Mouse (Mus musculus): Measurements from ENCODE around the gene Ift88.
"Not testable (repeated sequence)": the region's sequence is repeated elsewhere in the genome, so short reads cannot be mapped to it uniquely, and the experiment has no call there.

The Ift88 gene

DNA sequence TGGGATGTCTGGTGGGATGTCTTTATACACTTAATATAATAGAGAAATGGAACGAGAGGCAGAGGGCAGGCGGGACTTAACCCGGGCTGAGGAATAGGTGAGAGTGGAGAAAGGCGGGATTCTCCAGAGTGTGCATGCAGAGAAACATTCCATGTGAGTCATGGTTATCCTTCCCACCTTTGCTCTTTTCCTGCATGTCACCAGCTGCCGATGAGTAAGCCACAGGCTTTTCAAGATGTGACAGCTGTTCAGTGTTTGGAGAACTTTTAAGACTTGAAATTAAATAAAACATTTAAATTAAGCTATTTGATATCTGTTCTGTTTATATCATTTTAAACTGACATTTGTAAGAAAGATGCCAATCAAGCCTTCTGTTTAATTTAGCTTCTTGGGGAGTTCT lies 36.0 kb downstream of the Ift88 start:
- DNase-seq, result no peak

DNA sequence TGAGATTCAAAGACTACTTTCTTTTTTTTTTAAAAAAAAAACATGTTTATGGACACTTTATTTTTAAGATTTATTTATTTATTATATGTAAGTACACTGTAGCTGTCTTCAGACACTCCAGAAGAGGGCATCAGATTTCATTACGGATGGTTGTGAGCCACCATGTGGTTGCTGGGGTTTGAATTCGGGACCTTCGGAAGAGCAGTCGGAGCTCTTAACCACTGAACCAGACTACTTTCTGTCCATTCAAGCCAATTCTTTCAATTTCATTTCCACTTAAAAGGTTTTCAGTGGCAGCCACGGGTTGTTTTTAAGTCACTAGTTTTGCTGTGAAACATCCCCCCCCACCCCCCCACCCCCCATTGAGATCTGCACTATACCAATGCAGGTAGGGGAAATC lies 36.5 kb downstream of the Ift88 start:
- not testable (repeated sequence) for DNase-seq

DNA sequence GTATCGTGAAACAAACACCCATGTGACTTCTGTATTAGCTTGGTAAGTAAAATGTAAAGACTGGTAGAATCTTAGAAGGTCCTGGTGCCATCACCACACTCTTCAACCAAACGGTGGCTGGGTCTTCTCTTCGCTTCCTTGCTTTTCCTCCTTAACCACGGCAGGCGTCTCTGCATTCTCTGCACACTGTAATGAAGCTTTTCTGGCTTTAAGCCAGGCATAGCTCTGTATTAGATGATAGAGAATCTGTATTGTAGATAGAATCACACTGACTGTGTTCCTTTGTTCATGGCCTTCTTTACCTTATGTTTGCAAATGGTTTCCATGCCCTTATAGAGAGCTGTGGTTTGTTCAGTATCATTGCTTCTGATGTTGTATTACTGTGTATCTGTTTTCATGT lies 39.0 kb downstream of the Ift88 start:
- no peak for DNase-seq

DNA sequence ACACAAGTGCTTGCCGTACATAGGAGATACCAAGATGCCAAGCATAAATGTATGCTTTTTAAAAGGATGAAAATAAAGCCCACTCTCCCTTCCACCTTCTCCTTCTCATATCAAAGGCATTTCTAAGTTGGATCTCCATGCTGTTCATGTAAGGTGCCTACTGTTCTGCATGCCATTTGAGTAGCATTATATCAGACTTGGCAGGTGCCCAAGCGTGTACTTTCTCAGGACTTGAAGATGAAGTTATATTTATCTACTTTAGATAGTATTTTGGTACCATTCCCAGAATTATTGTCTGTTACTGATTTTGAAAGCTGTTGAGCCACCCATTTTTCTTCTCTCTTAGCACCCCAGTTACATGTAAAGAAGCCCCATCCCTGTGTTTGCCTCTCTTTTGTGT lies 51.2 kb downstream of the Ift88 start:
- DNase-seq, result no peak

DNA sequence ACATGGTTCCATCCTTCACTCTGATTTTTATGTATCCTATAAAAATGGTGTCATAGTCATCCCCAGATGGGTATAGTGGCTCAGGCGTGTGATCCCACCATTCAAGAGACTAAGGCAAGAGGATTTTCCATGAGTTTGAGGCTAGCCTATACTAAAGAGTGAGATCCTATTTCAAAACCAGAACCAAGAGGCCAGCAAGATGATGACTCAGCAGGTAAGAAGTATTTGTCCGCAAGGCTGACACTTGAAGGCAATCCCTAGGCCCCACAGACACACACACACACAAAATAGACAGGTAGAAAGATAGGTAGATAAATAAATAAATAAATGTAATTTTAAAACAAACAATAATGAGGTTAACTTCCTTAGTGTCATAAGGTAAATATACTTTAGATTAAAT lies 58.4 kb downstream of the Ift88 start:
- no peak for DNase-seq

DNA sequence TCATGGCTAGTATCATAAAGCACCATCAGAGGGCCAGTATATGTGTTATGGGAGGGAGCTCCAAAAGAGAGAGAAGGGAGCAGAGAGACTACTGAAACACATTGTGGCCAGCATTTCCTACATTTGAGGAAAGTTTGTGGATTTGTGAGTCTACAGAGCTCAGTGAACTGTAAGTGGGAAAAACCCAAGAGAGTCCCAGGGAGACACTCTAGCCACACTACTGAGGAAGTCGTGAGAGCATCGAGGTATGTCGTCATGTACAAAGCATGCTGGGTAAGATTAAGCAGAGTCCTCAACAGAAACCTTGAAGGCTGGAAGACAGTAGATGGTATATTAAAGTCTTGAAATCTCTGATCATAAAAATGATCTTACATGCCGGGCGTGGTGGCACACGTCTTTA lies 60.3 kb downstream of the Ift88 start:
- DNase-seq, result no peak

DNA sequence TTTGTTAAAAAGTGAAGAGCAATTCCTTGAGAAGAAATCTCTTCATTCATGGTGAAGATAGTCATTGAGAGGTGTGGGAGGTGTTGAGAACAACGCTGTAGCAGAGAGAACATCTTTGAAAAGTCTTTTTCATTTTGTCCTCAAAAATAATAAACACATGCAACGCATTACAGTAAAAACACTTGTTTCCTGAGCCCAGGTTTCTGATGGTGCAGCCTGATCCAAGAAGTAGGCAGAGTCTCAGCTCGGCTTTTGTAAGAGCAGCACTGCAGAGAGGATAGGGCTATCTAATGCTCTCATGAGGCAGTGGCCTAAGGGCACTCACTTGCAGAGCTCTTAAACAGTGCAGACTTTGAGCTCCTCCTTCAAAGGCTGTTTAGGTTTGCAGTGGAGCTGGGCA lies 65.8 kb downstream of the Ift88 start:
- DNase-seq, result no peak

DNA sequence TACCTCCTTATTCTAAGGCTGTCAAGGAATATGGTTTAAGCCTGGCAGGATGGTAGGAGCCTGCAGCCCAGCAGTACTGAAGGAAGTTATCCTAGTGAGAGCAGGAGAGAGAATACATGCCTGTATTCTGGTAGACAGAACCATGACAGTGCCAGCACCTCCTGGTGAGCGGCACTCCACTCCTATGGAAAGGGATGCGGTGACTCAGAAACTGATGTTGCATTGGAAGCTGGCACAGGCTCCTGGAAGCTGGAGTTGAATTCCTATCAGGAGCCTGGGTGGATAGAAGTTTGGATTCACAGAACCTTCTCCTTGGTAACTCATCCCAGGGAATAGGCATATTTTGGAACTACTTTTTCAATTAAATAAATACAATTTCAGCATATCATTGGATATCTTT lies 70.0 kb downstream of the Ift88 start:
- no peak for DNase-seq

DNA sequence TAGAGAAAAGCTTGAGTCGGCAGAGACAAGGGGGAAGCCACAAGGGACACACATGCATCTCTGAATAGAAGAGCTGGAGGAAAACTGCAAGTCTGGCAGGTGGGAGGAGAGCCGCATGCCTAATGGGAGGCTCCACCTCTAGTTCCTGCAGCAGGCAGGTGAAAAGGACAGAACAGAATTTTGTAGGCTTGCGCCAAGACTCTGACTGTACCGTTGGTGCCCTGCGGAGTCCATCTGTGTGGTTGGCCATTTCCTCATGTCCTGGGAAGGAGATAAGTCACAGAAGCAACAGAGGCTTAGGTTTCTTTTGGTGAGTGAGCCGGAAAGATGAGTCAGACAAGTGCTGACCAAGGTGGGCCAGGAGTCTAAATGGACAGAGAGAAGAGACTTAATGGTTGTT lies 79.9 kb downstream of the Ift88 start:
- DNase-seq, result no peak

DNA sequence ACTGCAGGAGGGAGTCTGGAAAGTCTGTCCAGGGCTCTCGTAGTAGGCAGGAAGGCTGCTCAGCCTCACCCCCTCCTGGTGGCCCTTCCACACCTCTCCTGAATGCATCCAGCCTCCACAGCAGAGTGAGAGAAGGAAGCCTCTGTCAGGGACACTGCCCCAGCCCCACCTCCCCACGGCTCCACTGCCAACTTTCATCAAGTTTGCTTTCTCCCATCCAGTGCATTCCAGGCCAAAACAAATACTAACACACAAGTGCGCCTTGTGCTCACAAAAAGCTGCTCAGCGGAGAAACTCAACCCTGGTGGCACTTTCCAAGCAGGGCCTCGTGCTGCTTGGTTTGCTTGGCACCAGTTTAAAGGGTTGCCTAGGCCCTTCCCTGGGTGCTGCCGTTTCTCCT lies 85.7 kb downstream of the Ift88 start:
- no peak for DNase-seq

DNA sequence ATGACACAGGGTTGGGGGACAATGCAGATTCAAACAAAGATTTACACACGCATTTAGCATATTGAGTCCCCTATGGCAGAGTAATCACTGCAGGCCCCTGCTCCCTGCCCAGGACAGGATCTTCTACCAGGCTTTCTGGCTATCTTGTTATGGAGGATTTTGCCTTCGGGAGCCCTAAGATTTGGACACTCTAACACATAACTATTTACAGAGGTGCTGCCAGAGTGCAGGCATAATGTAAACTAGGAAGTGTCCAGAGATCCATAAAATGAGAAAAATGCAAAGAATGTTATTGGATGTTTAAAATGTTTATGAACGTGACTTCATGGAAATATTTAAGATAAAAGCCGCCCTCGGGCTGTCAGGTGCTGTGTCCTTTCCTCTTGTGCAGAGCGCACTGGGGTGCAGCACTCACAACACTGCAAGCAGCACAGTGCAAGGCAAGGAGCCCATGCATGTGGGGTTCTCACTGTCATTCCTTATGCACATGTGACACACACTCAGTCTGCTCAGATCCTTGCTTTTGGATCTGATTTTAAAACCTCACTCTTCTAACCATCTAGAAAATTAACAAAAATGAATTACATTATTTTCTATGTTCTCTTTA lies 91.4 kb downstream of the Ift88 start:
- DNase-seq, result no peak

DNA sequence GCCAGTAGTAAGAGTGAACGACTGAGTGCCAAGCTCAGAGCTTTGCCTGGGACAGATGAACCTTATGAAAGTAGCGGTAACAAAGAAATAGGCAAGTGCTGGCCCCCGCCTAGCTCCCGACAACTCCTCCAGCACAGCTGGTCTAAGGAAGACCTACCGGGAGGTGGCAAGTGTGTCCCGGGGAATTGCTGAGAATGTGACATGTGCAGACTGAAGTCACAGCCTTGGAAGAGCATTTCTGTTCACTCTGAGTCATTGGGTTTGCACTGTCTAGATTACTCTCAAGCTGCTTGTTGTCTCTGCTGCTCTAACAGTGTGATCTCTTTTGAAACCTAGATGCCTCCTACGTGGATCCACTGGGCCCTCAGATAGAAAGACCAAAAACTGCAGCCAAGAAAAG lies 93.1 kb downstream of the Ift88 start:
- DNase-seq, result no peak

DNA sequence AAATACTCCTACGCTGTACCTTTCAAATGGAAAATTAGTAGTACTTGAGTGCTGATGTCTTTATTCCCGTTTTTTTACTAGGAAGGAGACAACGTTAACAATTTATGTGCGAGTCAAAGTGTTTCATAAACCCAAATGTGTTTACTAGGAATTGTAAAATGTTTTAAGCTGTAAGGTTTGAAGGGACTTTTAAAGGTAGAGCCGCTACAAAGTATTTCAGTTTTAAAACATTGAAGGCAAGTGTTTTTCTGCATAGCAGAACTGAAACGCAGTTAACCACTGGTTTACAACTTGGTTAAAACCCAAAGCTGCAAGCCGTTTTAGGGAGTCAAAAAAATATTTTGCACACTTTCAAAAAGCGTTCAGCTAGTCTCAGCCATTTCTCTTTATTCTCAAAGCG lies 99.9 kb downstream of the Ift88 start:
- no peak for DNase-seq

DNA sequence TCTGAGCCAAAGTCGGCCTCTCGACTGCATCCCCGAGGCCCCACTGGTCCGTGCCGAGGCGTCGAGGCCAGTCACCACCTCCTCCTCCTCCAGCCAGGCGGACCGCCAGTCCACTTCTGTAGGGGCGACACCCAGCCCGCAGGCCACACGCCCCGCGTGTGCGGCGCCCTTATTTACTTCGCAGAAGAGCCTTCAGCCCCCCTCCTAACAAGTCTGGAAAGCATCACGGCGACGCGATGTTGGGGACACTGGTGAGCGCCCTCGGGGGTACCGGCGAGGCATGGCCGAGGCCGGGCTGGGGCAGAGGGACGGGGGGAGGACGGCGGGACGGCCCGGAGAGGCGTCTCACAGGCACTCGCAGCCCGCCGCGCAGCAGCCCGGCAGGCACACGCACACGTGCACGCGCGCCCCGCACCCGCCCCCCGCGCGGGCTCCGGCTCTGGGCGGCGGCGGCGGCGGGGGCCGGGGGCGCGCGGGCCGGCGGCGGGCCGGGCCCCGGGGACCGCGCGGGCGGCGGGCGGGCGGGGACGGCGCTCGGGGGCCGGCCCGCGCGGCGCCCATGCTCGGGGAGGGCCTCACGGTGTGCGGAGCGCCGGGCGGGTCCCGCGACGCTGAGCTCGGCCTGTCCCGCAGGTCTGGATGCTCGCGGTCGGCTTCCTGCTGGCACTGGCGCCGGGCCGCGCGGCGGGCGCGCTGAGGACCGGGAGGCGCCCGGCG lies 101.0 kb downstream of the Ift88 start, which contains the start of gene Il17d:
Gene Il17d (plus strand): TSS at position 107 of the 717 bp plus-strand sequence.
- peak; percentile 26 for DNase-seq

DNA sequence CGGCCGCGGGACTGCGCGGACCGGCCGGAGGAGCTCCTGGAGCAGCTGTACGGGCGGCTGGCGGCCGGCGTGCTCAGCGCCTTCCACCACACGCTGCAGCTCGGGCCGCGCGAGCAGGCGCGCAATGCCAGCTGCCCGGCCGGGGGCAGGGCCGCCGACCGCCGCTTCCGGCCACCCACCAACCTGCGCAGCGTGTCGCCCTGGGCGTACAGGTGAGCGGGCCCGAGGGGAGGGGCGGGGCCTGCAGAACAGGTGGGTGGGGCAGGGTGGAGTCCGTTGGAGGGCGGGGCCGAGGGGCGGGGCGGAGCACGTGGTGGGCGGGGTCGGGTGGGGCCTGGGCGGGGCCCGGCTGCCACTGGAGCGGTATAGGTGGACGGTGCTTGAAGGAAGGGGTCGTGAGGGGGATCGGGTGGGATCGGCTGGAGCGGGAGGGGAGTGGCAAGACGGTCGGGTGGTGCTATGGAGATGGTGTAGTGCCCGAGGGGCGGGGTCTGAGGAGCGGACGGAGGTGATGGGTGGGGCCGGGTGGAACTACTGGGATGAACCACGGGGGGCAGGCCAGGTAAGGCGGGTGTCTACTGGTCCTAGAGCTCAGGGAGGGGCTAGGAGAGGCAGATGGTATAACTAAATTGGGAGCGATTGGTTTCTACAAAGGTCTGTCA lies 101.7 kb downstream of the Ift88 start:
- DNase-seq, result peak; percentile 79

DNA sequence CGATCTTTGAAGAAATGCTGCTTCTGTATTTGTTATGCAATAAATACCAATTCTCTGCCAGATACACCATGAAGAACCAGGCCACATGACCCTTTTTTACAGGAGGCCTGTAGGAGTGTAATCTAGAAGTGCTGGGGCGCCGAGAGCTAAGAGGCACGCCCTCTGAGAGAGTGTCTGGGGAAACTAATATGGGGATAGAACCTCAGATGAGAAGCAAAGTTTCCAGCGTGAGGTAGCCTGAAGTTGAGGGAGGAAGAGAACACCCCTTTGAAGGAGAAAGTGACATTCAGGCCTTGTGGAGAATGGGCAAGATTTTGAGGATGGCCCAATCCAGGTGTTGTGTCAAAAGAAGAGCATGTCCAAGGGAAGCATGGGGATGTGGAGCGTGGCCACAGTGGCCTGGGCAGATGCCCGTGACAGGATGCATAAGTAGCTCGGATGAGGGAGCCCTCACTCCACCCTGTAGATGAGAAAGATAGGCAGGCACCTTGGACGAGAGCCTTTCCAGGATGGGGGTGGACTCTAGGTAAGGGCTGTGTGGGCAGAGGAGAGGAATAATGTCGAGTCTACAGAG lies 102.3 kb downstream of the Ift88 start:
- no peak for DNase-seq

DNA sequence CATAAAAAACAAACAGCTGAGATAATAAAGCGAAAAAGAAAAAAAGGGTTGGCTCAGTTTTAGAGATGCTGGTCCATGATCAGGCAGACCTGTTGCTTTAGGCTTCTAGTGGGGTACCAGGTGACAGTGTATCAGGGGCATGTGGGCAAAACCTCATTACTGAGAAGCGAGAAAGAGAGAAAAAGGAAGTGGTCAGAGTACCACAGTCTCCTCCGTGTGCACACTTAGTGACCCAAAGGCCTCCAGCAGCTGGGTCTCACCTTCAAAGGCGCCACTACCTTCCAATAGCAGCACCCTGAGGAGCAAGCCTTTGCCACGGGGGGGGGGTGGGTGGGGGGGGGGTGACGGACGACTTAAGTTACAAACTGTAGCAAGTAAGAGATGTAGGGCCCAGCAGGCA lies 103.3 kb downstream of the Ift88 start:
- DNase-seq, result no peak

DNA sequence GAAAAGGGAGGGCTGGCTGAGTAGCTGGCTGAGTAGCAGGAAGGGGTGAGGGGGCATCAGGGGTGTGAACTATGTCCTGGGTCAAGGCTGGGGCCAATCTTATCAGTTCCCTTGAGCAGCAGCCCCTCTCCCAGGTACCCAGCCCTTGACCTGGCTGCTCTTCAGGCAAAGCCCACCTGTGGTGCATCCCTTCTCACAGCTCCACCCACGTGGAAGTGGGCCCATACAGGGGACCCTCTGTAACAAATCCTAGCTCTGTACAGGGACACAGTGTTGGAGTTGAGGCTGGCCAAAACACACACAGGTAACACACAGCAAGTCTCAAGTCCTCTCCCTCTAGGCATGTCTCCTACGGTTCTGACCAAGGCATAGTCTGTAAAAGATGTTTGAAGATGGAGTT lies 103.7 kb downstream of the Ift88 start:
- no peak for DNase-seq

DNA sequence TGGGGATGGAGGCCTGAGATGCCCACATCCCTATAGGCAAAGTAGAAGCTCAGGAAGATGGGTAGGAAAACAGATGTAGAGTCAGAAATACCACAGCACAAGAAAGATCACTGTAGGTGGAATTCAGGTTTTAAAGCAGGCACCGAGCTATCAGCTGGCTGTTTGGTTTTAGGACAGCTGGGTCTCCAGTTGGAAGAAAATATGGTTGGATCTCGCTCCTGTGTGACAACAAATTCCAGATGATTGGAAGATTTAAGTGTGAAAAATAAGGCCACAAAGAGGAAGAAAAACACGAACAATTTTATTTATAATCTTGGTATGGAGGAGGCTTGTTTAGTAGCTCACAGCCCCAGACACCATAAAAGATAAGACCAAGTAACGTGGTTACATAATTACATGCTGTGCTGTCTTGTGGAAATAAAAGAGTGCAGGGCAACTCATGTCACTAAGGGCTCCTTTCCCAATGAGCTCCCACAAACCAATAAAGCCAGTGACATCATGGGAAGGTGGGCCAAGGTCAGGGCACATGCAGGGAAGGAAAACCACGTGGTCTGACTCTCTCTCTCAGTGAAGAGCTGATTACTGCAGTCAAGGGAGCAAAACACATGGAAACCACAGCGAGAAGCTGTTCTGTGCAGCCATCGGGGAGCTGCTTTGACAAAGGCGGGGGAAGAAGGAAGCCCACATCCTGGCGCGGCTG lies 105.4 kb downstream of the Ift88 start:
- no peak for DNase-seq

DNA sequence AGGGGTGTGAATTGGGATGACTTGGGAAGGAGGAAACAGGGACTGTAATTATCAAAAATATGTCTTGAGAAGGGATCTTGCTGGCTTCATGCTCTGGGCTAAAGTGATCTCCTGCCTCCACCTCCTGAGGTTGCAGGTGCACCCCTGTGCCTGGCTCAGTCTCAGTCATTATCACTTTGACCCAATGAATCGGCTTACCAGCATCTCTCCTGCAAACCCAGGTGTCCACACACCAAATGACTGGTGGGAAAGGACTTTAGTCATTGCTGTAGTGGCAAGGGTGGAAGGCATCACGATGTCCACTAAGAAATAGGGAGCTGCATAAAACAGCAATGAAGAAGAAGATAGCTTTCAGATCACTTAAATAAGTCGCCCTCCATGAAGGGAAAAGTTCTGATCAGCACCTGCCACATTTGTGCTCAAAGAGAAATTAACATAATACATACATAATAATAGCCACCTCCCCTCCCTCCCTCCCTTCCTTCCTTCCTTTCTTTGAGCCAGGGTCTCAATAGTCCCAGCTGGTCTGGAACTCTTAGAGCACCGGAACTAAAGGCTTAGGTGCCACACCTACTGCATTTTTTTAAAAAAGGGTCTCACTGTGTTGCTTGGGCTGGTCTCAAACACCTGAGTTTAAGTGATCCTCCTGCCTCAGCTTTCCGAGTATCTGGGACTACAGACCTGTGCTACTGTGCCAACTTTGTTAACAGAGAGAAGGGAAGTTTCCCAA lies 106.1 kb downstream of the Ift88 start:
- DNase-seq, result no peak

DNA sequence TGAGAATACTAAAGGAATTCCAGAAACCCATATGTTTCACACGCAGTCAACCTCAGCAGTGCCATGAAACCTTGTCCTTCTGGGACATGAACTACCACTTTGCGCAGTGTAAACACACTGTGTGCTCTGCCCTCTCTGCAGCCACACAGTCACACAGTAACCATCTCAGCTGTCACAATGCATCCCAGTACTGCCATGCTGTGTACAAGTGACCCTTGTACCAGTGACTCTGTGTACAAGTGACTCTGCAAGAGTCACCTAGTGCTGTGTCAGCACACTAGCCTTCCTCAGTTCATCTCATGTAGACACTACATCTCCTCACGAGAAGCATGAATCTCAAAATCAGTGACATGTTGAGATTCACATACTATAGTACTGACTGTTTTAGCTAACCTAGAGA lies 108.7 kb downstream of the Ift88 start:
- DNase-seq, result no peak

DNA sequence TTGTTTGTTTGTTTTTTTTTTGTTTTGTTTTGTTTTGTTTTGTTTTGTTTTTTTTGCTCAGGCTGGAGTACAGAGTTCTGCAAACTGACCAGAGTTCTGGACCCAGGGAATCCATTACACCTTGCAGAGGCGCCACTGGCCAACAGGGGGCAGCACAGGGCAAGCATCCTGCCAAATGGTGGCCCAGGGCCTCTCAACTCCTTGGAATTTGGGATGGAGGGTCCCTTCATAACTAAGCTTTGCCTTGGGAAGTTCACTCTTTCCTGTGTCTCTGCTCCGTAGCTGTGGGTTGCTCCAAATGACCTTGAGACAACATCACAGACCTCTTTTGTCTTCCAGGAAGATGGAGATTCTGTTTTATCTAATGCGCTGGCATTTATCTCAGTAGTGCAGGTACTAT lies 109.4 kb downstream of the Ift88 start:
- peak; percentile 60 for DNase-seq

DNA sequence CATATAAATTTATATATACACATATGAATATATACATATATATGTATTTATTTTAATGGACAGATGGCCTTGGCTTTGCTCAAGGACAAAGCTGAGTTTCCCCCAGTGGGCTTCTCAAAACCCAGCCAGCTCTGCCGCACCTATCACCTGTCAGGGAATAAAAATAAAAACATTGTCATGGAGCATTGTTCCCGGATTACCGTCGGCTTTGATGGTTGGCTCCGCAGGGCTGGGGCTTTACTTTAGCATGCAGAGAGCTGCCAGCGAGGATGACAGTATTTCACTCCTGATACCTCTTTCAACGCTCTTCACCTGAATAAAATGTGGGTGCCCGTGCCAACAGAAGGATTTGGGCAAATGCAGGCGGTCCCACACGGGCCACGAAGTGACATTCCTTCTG lies 110.0 kb downstream of the Ift88 start:
- DNase-seq, result no peak
